Mouse (Mus musculus): ENCODE results near the gene 6030468B19Rik. TPM values are rescaled to one million over a fixed set of nuclear protein-coding genes. Genes with fewer than 3 reads are reported as not detected.

6030468B19Rik gene
- total and polyA plus RNA-seq, 3 experiments = 2.7 to 5.1 TPM; not detected in 1

DNA sequence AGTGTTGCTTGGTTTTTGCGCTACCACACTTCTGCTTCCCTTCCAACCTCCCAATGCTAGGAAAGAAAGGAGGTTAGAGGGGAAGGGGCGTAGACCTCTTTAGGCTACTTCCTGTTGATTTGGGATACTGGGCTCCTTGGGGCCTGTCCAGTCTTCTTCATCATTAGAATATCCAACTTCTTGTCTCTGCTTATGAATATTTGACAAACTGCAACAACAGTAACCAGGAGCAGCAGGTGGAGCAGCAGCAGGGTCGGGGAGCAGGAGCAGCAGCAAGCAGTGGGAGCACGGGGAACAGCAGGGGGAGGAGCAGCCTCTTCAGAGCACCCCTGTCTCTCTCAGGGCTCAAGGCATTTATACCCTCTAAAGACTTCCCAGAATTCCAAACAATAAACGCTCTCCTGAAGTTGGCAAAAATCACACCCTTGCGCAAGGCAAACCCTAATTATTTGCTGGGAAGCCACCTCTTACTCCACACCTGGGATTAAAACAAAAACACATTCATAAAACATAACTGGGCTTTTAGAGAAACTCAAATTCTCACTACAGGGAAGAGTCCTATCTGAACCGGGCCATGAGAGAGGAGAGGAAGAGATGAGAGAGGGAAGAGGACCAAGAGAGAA is 50.2 kb downstream of the 6030468B19Rik start (continued):
- TF ChIP-seq MAZ (IDR thresholded peaks at IDR 0.05; ENCODE audit: low read depth, low read length) (peak; percentile 59; the same call in 1 of the 2 replicates), POLR2AphosphoS2 (IDR thresholded peaks at IDR 0.05; ENCODE audit: low read length) (no peak), JUND (IDR thresholded peaks at IDR 0.05; ENCODE audit: low read depth, low read length) (no peak), MXI1 (IDR thresholded peaks at IDR 0.05; ENCODE audit: low read depth, low read length) (peak; percentile 53)

- DNase-seq (ENCODE audit: low read depth, low spot score) = no peak
- Histone ChIP-seq H3K36me3 (ENCODE audit: control insufficient read depth in 1 of 2, insufficient read depth in 2 of 2, low read length in 2 of 2) (peaks cover 19 to 26% of the 10 kb centered on the region in 2 experiments), H3K9me3 (replicated peaks; ENCODE audit: insufficient read depth, low read length) (no peaks in the 10 kb centered on the region), H3K4me1 (ENCODE audit: control insufficient read depth in 1 of 2, insufficient read depth in 2 of 2, low read length in 2 of 2) (peaks cover 19 to 21% of the 10 kb centered on the region in 2 experiments), H3K4me3 (ENCODE audit: control insufficient read depth in 1 of 2, insufficient read depth in 1 of 2, low read depth in 2 of 2, low read length in 2 of 2) (peak overlapping the region; percentile 58 to 68), H3K79me2 (ENCODE audit: control insufficient read depth, insufficient read depth, low read length, poor library complexity) (peaks cover 28% of the 10 kb centered on the region), H3K9ac (ENCODE audit: control insufficient read depth, low read depth, low read length, poor library complexity, severe bottlenecking) (peak overlapping the region; percentile 67), H3K27ac (ENCODE audit: control insufficient read depth, low read depth, low read length) (peak overlapping the region; percentile 57), H3K27me3 (ENCODE audit: control insufficient read depth in 1 of 2, insufficient read depth in 2 of 2, low read length in 2 of 2) (no peaks in the 10 kb centered on the region)
- TF ChIP-seq KAT2A (conservative IDR thresholded peaks at IDR 0.05; ENCODE audit: low read depth, low read length) = no peak
- peak; percentile 64 for TF ChIP-seq RCOR1 (IDR thresholded peaks at IDR 0.05; ENCODE audit: low read depth, low read length)
- TF ChIP-seq USF2 (IDR thresholded peaks at IDR 0.05; ENCODE audit: borderline replicate concordance in 1 of 2, insufficient read depth in 1 of 2, low read depth in 1 of 2, low read length in 2 of 2) = no peak
- no peak for TF ChIP-seq RAD21 (IDR thresholded peaks at IDR 0.05; ENCODE audit: low read depth, low read length)
- no peak for TF ChIP-seq MYC (IDR thresholded peaks at IDR 0.05; ENCODE audit: low read depth, low read length)
- TF ChIP-seq CHD2 (IDR thresholded peaks at IDR 0.05; ENCODE audit: low read length) = no peak
- TF ChIP-seq TCF12 (IDR thresholded peaks at IDR 0.05; ENCODE audit: low read depth, low read length) = 0 out of 2 replicates have a peak, but pooled peaks have one; percentile 16
- TF ChIP-seq MXI1 (IDR thresholded peaks at IDR 0.05; ENCODE audit: low read depth, low read length) = no peak
- TF ChIP-seq SMC3 (IDR thresholded peaks at IDR 0.05; ENCODE audit: low read depth, low read length) = no peak
- TF ChIP-seq JUND (IDR thresholded peaks at IDR 0.05; ENCODE audit: low read depth, low read length) = no peak
- TF ChIP-seq MYB (IDR thresholded peaks at IDR 0.05; ENCODE audit: low read depth, low read length) = no peak
- no peak for TF ChIP-seq MAFK (IDR thresholded peaks at IDR 0.05; ENCODE audit: borderline replicate concordance, low read depth, low read length)
- peak; percentile 13; the same call in 1 of the 2 replicates for TF ChIP-seq MAX (IDR thresholded peaks at IDR 0.05; ENCODE audit: low read length)
- no peak; the same call in 1 of the 2 replicates for TF ChIP-seq ZMIZ1 (IDR thresholded peaks at IDR 0.05; ENCODE audit: low read depth, low read length)
- no peak for TF ChIP-seq TBP (IDR thresholded peaks at IDR 0.05; ENCODE audit: low read depth, low read length)
- TF ChIP-seq POLR2AphosphoS2 (IDR thresholded peaks at IDR 0.05; ENCODE audit: low read length) = no peak
- no peak for TF ChIP-seq NRF1 (IDR thresholded peaks at IDR 0.05; ENCODE audit: insufficient read depth, low read depth, low read length, poor library complexity, severe bottlenecking)
- TF ChIP-seq GATA1 (IDR thresholded peaks at IDR 0.05; ENCODE audit: low read depth, low read length) = no peak
- TF ChIP-seq MAZ (IDR thresholded peaks at IDR 0.05; ENCODE audit: low read depth, low read length) = no peak
- no peak for TF ChIP-seq TAL1 (IDR thresholded peaks at IDR 0.05; ENCODE audit: low read length)
- no peak for TF ChIP-seq BHLHE40 (IDR thresholded peaks at IDR 0.05; ENCODE audit: borderline replicate concordance, low read depth, low read length)
- no peak for TF ChIP-seq GABPA (IDR thresholded peaks at IDR 0.05; ENCODE audit: low read depth, low read length)
- TF ChIP-seq ELF1 (IDR thresholded peaks at IDR 0.05; ENCODE audit: low read depth, low read length) = peak; percentile 19; the same call in 1 of the 2 replicates
- no peak for TF ChIP-seq ZKSCAN1 (IDR thresholded peaks at IDR 0.05; ENCODE audit: low read depth, low read length)
- TF ChIP-seq CHD1 (IDR thresholded peaks at IDR 0.05; ENCODE audit: low read depth, low read length) = peak; percentile 87; the same call in 1 of the 2 replicates
- TF ChIP-seq POLR2AphosphoS5 (IDR thresholded peaks at IDR 0.05; ENCODE audit: borderline replicate concordance, low read depth, low read length) = no peak; the same call in 1 of the 2 replicates
- TF ChIP-seq CTCF (IDR thresholded peaks at IDR 0.05 in 2 of 3, conservative IDR thresholded peaks at IDR 0.05 in 1 of 3; ENCODE audit: control insufficient read depth in 1 of 3, insufficient read depth in 1 of 3, low read depth in 2 of 3, low read length in 3 of 3, poor library complexity in 1 of 3, severe bottlenecking in 1 of 3) = no peak
- no peak for TF ChIP-seq POLR2A (IDR thresholded peaks at IDR 0.05; ENCODE audit: control insufficient read depth in 1 of 2, insufficient read depth in 1 of 2, low read depth in 1 of 2, low read length in 2 of 2, poor library complexity in 1 of 2)
- TF ChIP-seq EP300 (IDR thresholded peaks at IDR 0.05; ENCODE audit: low read depth in 1 of 2, low read length in 2 of 2) = no peak
- no peak for TF ChIP-seq HCFC1 (IDR thresholded peaks at IDR 0.05; ENCODE audit: low read depth, low read length)
- no peak; the same call in 1 of the 2 replicates for TF ChIP-seq ETS1 (IDR thresholded peaks at IDR 0.05; ENCODE audit: low read depth, low read length)
- TF ChIP-seq ZC3H11A (IDR thresholded peaks at IDR 0.05; ENCODE audit: low read depth, low read length) = no peak
These were observed 51.0 kb downstream of the 6030468B19Rik start for GRCm38 (mm10) chr11:117848271-117848984.

Data from MEL (cell line).